Mouse (Mus musculus) heart, adult 2 months (tissue): ENCODE results near the gene Tvp23b.

Experiments
- CTCF ChIP-seq: fragments of 200-600 bp; IDR thresholded peaks from 2 replicates; pipeline ENCODE4 v1.8.1; 2022; ENCODE audit warnings: antibody characterized with exemption, mild to moderate bottlenecking, moderate library complexity
- EP300 ChIP-seq: fragments of 200-500 bp; IDR thresholded peaks from 2 replicates; pipeline ENCODE4 v1.6.1; 2011; ENCODE audit warnings: low read depth, low read length, control low read depth; ENCODE audit not compliant: insufficient read depth
- POLR2A ChIP-seq: fragments of 200-500 bp; IDR thresholded peaks from 2 replicates; pipeline ENCODE4 v1.6.1; 2011; ENCODE audit warnings: mild to moderate bottlenecking, low read depth, low read length, control low read depth; ENCODE audit not compliant: insufficient read depth

- no peak for TF ChIP-seq POLR2A
- no peak for TF ChIP-seq EP300
- peak; percentile 67 for TF ChIP-seq CTCF
Observed at GRCm38 (mm10) chr11:62914532-62914931, 35.3 kb downstream of the Tvp23b start.
